Mouse (Mus musculus) forebrain, embryonic 16.5 days (tissue): ENCODE measurements around the gene Frmd4a. TPM values are rescaled to one million over a fixed set of nuclear protein-coding genes. Genes with fewer than 3 reads are reported as not detected.

ENCODE experiments used
- ATAC-seq: fragments of 200-750 bp; cut with Nextera tagmentation; 2 replicates; pipeline ENCODE4 v1.8.0; 2017; ENCODE audit warnings: mild to moderate bottlenecking, moderate library complexity
- H3K27ac ChIP-seq: fragments of 300-500 bp; sonication (generic); 2 replicates; pipeline ENCODE4 v1.5.1; 2014; ENCODE audit warnings: low read length, control low read depth
- H3K27me3 ChIP-seq: fragments of 300-500 bp; sonication (generic); replicated peaks from 2 replicates; pipeline ENCODE4 v1.6.1; 2014; ENCODE audit warnings: low read length; ENCODE audit not compliant: control insufficient read depth, insufficient read depth
- H3K36me3 ChIP-seq: fragments of 300-500 bp; sonication (generic); 2 replicates; pipeline ENCODE4 v1.6.1; 2014; ENCODE audit not compliant: control insufficient read depth, insufficient read depth
- H3K4me1 ChIP-seq: fragments of 300-500 bp; sonication (generic); replicated peaks from 2 replicates; pipeline ENCODE4 v1.6.1; 2014; ENCODE audit warnings: low read length; ENCODE audit not compliant: control insufficient read depth, insufficient read depth
- H3K4me2 ChIP-seq: fragments of 300-500 bp; sonication (generic); 2 replicates; pipeline ENCODE4 v1.6.1; 2014; ENCODE audit warnings: mild to moderate bottlenecking, low read length, control low read depth
- H3K4me3 ChIP-seq: fragments of 300-500 bp; sonication (generic); replicated peaks from 2 replicates; pipeline ENCODE4 v1.5.1; 2014; ENCODE audit warnings: mild to moderate bottlenecking, low read length, control low read depth
- H3K9ac ChIP-seq: fragments of 300-500 bp; sonication (generic); replicated peaks from 2 replicates; pipeline ENCODE4 v1.6.1; 2014; ENCODE audit warnings: low read depth, low read length, control low read depth
- H3K9me3 ChIP-seq: fragments of 300-500 bp; sonication (generic); 2 replicates; pipeline ENCODE4 v1.6.1; 2016; ENCODE audit warnings: low read length; ENCODE audit not compliant: control insufficient read depth
- WGBS: fragments of 180-500 bp; shearing (Covaris S2); extraction: QIAGEN DNeasy Blood & Tissue Kit; methylation state at CpG from one replicate; pipeline ENCODE4 v1.1.7; 2014; 5-methylcytosine and 5-hydroxymethylcytosine counted together
- polyA plus RNA-seq: library from polyadenylated mRNA; unstranded; fragments of >200 nt; fragmentation: Nextera tagmentation; extraction: Ambion mirVana; gene quantifications from 2 replicates; pipeline ENCODE4 v1.2.1, GENCODE M21; 2015

Frmd4a gene
- polyA plus RNA-seq, 1 experiment from 2014 or later = 97.9 TPM

DNA sequence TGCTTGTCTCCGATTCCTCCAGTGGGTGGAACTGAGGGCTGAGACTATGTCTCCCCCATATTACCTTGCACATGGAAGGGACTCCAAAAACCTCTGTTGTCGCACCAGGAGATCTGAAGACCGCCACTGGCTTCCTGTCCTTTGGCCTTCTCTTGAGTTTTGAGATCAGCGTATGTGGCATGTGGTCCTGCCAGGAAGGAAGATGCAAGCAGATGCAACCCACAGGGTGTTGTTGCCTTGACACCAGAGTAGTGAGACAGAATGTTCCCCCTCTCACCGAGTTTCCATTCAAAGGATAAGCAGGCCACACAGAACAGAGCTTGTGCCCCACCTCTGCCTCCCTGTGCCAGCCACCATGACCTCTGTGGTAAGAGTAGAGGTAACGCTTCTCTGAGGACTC is 563.1 kb downstream of the Frmd4a start:
- Histone ChIP-seq H3K27me3 (no peaks in the 10 kb centered on the region), H3K4me2 (no peak overlapping the region), H3K9me3 (no peaks in the 10 kb centered on the region), H3K9ac (no peak overlapping the region), H3K36me3 (peaks cover 2% of the 10 kb centered on the region; the same call in 1 of the 2 replicates), H3K27ac (no peak overlapping the region), H3K4me1 (no peaks in the 10 kb centered on the region), H3K4me3 (no peak overlapping the region)
- WGBS = 76% methylated on average over 6 of the region's 6 CpGs
- no peak for ATAC-seq

DNA sequence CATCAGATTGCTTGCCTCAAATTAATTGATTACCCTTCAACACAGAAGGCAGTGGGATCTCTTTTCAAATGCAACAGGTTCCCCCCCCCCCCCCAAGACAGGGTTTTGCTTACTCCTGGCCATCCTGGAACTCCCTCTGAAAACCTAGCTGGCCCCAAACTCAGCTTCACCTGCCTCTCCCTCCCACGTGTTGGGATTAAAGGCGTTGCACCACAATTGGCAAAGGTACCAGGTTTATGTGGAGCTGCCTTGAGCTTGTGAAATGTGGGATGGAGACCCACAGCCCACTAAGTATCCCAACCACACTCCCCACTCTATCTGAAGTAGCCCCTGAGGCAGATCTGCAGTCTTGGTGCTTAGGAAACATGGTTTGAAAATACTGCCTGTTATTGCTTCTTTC is 565.4 kb downstream of the Frmd4a start:
- Histone ChIP-seq H3K27me3 (no peaks in the 10 kb centered on the region), H3K36me3 (peaks cover 5% of the 10 kb centered on the region; the same call in 1 of the 2 replicates), H3K9ac (no peak overlapping the region), H3K4me1 (no peaks in the 10 kb centered on the region), H3K4me2 (no peak overlapping the region), H3K27ac (no peak overlapping the region), H3K4me3 (no peak overlapping the region), H3K9me3 (no peaks in the 10 kb centered on the region)
- 84% methylated on average over 2 of the region's 2 CpGs for WGBS
- ATAC-seq = no peak

DNA sequence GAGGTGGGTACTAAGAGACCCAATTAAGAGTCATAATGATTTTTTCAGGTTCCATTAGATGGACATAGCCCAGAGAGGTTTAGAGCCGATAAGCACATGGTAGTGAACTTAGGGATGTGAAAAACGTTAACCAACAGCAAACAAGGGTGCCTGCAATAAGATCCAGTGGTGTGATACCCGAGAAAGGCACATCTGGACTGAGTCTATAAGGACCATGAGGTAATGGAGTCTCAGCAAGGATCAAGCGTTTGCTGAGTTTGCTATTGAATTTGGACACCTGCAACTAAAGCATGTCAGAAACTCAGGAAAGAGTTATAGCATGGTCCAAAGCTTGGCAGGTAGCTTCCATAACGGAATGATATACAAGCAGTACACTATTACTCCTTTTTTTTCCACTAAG is 566.7 kb downstream of the Frmd4a start:
- no peak overlapping the region for H3K27ac ChIP-seq
- 82% methylated on average over 5 of the region's 5 CpGs for WGBS
- ATAC-seq = no peak

GRCm38 (mm10) chr2:4586245-4586644 is 568.7 kb downstream of the Frmd4a start:
- no peaks in the 10 kb centered on the region for H3K27me3 ChIP-seq
- H3K4me1 ChIP-seq = no peaks in the 10 kb centered on the region
- no peak overlapping the region for H3K4me2 ChIP-seq
- no peaks in the 10 kb centered on the region for H3K9me3 ChIP-seq
- WGBS = 80% methylated on average over 11 of the region's 11 CpGs
- H3K4me3 ChIP-seq = no peak overlapping the region
- no peak for ATAC-seq
- no peak overlapping the region for H3K9ac ChIP-seq
- no peak overlapping the region for H3K27ac ChIP-seq
- peaks cover 20% of the 10 kb centered on the region for H3K36me3 ChIP-seq

More for the DNA sequence above, 566.7 kb downstream of the Frmd4a start:
- no peak overlapping the region for H3K9ac ChIP-seq
- H3K36me3 ChIP-seq = peaks cover 9% of the 10 kb centered on the region
- no peaks in the 10 kb centered on the region for H3K4me1 ChIP-seq
- no peaks in the 10 kb centered on the region for H3K27me3 ChIP-seq
- no peak overlapping the region for H3K4me2 ChIP-seq
- H3K4me3 ChIP-seq = no peak overlapping the region
- H3K9me3 ChIP-seq = no peaks in the 10 kb centered on the region

DNA sequence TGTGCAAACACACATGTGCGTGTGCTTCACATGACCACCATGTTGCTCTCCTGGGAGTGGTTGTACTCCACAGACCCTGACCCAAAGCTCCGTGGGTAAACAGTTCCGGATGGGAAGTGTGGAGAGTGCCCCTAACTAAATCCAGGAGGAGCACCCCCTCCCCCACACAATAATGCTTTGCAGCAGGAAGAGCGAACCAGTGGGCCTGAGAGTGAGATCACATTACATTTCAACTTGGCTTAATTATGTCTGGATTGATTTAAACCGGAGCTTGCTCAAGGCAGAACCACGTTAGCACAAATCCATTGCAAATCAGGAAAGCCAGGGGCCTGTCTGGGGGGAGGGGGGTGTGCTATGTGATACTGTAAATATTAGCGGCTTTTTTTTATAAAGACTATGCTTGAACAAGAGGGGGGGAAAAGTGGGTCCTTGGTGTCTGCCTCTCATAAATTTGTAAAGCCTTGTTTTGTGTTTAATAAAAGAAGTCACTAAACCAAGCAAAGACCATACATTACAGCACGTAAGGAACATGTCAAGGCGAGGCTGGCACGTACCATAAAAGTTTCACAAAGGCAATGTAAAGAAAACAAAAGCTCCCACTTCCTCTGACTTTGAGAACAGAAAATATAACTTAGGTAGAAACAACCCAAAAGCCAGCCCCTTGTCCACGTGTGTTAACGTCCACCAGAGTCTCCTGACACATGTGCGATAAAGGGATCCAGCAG is 570.3 kb downstream of the Frmd4a start:
- Histone ChIP-seq H3K36me3 (peaks cover 29% of the 10 kb centered on the region), H3K27ac (no peak overlapping the region), H3K4me1 (no peaks in the 10 kb centered on the region), H3K4me3 (no peak overlapping the region), H3K27me3 (no peaks in the 10 kb centered on the region), H3K9me3 (no peaks in the 10 kb centered on the region), H3K9ac (no peak overlapping the region), H3K4me2 (no peak overlapping the region)
- ATAC-seq = no peak
- WGBS = 72% methylated on average over 13 of the region's 13 CpGs

GRCm38 (mm10) chr2:4591647-4592046 is 574.1 kb downstream of the Frmd4a start:
- no peak for ATAC-seq
- Histone ChIP-seq H3K4me2 (no peak overlapping the region), H3K9ac (no peak overlapping the region), H3K4me1 (peaks cover 4% of the 10 kb centered on the region; the same call in 1 of the 2 replicates), H3K9me3 (no peaks in the 10 kb centered on the region), H3K36me3 (peaks cover 36% of the 10 kb centered on the region), H3K27me3 (no peaks in the 10 kb centered on the region), H3K4me3 (no peak overlapping the region), H3K27ac (no peak overlapping the region)
- WGBS = 80% methylated on average over 3 of the region's 3 CpGs

GRCm38 (mm10) chr2:4592666-4593065 is 575.1 kb downstream of the Frmd4a start:
- Histone ChIP-seq H3K4me3 (no peak overlapping the region), H3K4me2 (no peak overlapping the region), H3K9ac (no peak overlapping the region), H3K4me1 (peaks cover 4% of the 10 kb centered on the region; the same call in 1 of the 2 replicates), H3K27me3 (no peaks in the 10 kb centered on the region), H3K36me3 (peaks cover 39% of the 10 kb centered on the region), H3K9me3 (no peaks in the 10 kb centered on the region), H3K27ac (no peak overlapping the region; the same call in 1 of the 2 replicates)
- ATAC-seq = no peak
- WGBS = 95% methylated on average over 7 of the region's 7 CpGs

DNA sequence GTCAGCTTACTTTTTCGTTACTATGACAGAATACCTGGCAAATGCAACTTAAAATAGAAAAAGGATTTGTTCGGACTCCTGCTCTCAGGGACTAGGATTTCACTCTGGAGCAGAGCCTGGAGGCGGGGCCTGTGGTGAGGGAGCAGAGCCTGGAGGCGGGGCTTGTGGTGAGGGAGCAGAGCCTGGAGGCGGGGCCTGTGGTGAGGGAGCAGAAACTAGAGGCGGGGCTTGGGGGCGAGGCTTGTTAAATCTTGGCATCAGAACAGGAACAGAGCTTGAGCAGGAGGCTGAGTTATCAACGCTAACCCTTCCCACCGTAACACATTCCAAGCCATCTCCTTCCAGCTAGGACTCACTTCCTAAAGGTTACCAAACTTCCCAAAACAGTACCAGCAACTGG is 575.9 kb downstream of the Frmd4a start:
- H3K4me3 ChIP-seq = no peak overlapping the region
- H3K9ac ChIP-seq = no peak overlapping the region
- no peak overlapping the region for H3K27ac ChIP-seq
- peaks cover 4% of the 10 kb centered on the region; the same call in 1 of the 2 replicates for H3K4me1 ChIP-seq
- H3K9me3 ChIP-seq = no peaks in the 10 kb centered on the region
- peaks cover 36% of the 10 kb centered on the region for H3K36me3 ChIP-seq
- peak; percentile 37; the same call in 1 of the 2 replicates for ATAC-seq
- WGBS = 26% methylated on average over 9 of the region's 9 CpGs
- H3K4me2 ChIP-seq = no peak overlapping the region
- H3K27me3 ChIP-seq = no peaks in the 10 kb centered on the region

DNA sequence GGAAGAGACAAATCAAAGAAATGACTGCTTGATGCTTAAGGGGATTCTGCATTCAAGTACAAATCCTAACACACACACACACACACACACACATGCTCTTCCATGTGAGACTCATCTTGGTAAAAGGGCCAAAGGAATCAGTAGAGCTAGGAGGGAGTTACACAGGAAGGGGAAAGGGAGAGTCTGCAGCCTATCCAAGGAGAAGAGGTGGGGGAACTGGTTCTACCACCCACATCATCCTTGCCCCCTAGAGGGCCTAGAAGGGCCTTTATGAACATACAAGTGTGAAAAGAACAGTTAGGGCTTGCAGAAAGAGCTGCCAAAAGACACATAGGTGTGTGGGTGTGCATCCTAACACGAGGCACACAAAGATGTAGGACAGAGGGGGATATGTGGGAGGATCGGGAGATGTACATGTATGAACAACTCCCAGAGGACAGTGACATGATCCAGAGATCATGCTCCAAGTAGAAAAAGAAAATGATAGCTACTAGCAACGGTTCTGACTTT is 576.4 kb downstream of the Frmd4a start:
- Histone ChIP-seq H3K4me1 (peaks cover 4% of the 10 kb centered on the region; the same call in 1 of the 2 replicates), H3K27me3 (no peaks in the 10 kb centered on the region), H3K4me2 (no peak overlapping the region), H3K36me3 (peaks cover 36% of the 10 kb centered on the region), H3K4me3 (no peak overlapping the region), H3K9ac (no peak overlapping the region), H3K9me3 (no peaks in the 10 kb centered on the region), H3K27ac (no peak overlapping the region)
- 95% methylated on average over 3 of the region's 3 CpGs for WGBS
- no peak for ATAC-seq
